Mouse (Mus musculus): ENCODE data around the gene Nudt7. TPM values are rescaled to one million over a fixed set of nuclear protein-coding genes. Genes with fewer than 3 reads are reported as not detected.
A peak's percentile ranks its signal among the peaks of the same experiment; 100 is the strongest.

The Nudt7 gene
- polyA plus RNA-seq (2014; fragmentation: Nextera tagmentation; extraction: Ambion mirVana), result 11.0 and 11.9 TPM in 2 replicates

- H3K4me1 ChIP-seq (ENCODE audit: control insufficient read depth, insufficient read depth, low read length), result 0 out of 2 replicates have a peak, but pooled peaks cover 6% of the 10 kb centered on the region
- DNase-seq (ENCODE audit: low spot score) (peak; percentile 88), ATAC-seq (ENCODE audit: insufficient read depth, low FRiP score, low TSS enrichment) (peak; percentile 93)
- peak within 1 kb of the TSS; percentile 37 for H3K4me3 ChIP-seq (ENCODE audit: low read depth, low read length)
- WGBS, result 3% methylated on average over 23 of the region's 23 CpGs
- no peak within 1 kb of the TSS for H3K27ac ChIP-seq (ENCODE audit: low read depth, low read length)
- peak within 1 kb of the TSS; percentile 74 for H3K4me2 ChIP-seq (ENCODE audit: low read depth)
- no peaks in the 10 kb centered on the region for H3K27me3 ChIP-seq (ENCODE audit: control insufficient read depth, insufficient read depth, low read length)
- no peaks in the 10 kb centered on the region for H3K9me3 ChIP-seq (ENCODE audit: control insufficient read depth, low read length)
- H3K36me3 ChIP-seq (ENCODE audit: control insufficient read depth, insufficient read depth, low read length), result no peaks in the 10 kb centered on the region
- H3K9ac ChIP-seq (ENCODE audit: low read length), result peak within 1 kb of the TSS; percentile 51
Observed at GRCm38 (mm10) chr8:114133510-114134362, at the start of gene Nudt7. TSS of gene Nudt7 (plus strand) at chr8:114133557.

- H3K9me3 ChIP-seq (ENCODE audit: control insufficient read depth, low read length), result no peaks in the 10 kb centered on the region
- DNase-seq (ENCODE audit: low spot score), result no peak
- no peaks in the 10 kb centered on the region for H3K4me1 ChIP-seq (ENCODE audit: control insufficient read depth, insufficient read depth, low read length)
- H3K4me2 ChIP-seq (ENCODE audit: low read depth), result no peak overlapping the region
- no peaks in the 10 kb centered on the region for H3K27me3 ChIP-seq (ENCODE audit: control insufficient read depth, insufficient read depth, low read length)
- no peak overlapping the region for H3K9ac ChIP-seq (ENCODE audit: low read length)
- no peak for ATAC-seq (ENCODE audit: insufficient read depth, low FRiP score, low TSS enrichment)
- WGBS, result 86% methylated on average over 4 of the region's 4 CpGs
- no peak overlapping the region for H3K4me3 ChIP-seq (ENCODE audit: low read depth, low read length)
- no peaks in the 10 kb centered on the region for H3K36me3 ChIP-seq (ENCODE audit: control insufficient read depth, insufficient read depth, low read length)
- H3K27ac ChIP-seq (ENCODE audit: low read depth, low read length), result no peak overlapping the region
Observed at GRCm38 (mm10) chr8:114087932-114088331, 45.4 kb upstream of the Nudt7 start.

DNA sequence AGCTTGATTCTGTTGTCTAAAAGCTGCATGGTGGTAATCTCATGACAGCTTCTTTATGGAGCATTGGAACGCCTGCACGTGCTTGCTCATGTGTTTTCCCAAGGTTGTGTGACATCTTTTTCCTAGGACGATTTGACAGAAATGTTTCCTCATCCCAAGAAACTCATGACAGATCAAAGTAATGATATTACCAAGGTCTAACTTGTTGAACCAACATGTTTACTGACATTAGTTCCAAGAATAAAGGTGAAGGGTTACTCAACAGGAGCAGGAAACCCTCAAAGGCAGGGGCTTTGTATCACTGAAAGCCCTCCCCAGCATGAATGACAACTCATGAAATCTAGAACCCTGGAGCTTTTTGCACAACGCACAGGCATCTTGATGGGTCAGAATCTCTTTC, 42.6 kb upstream of the Nudt7 start:
- Histone ChIP-seq H3K27ac (ENCODE audit: low read depth, low read length) (no peak overlapping the region), H3K4me3 (ENCODE audit: low read depth, low read length) (no peak overlapping the region)
- WGBS, result 91% methylated on average over 4 of the region's 4 CpGs

GRCm38 (mm10) chr8:114093321-114093720, 40.0 kb upstream of the Nudt7 start:
- H3K4me2 ChIP-seq (ENCODE audit: low read depth), result no peak overlapping the region
- no peaks in the 10 kb centered on the region for H3K4me1 ChIP-seq (ENCODE audit: control insufficient read depth, insufficient read depth, low read length)
- whole genome bisulfite sequencing, result 88% methylated on average over 3 of the region's 3 CpGs
- no peak for ATAC-seq (ENCODE audit: insufficient read depth, low FRiP score, low TSS enrichment)
- no peaks in the 10 kb centered on the region for H3K27me3 ChIP-seq (ENCODE audit: control insufficient read depth, insufficient read depth, low read length)
- H3K27ac ChIP-seq (ENCODE audit: low read depth, low read length), result no peak overlapping the region
- H3K36me3 ChIP-seq (ENCODE audit: control insufficient read depth, insufficient read depth, low read length), result no peaks in the 10 kb centered on the region
- H3K9ac ChIP-seq (ENCODE audit: low read length), result no peak overlapping the region
- no peak overlapping the region for H3K4me3 ChIP-seq (ENCODE audit: low read depth, low read length)
- no peaks in the 10 kb centered on the region for H3K9me3 ChIP-seq (ENCODE audit: control insufficient read depth, low read length)
- no peak for DNase-seq (ENCODE audit: low spot score)

More for the DNA sequence above, 42.6 kb upstream of the Nudt7 start:
- H3K36me3 ChIP-seq (ENCODE audit: control insufficient read depth, insufficient read depth, low read length), result no peaks in the 10 kb centered on the region
- no peaks in the 10 kb centered on the region for H3K4me1 ChIP-seq (ENCODE audit: control insufficient read depth, insufficient read depth, low read length)
- no peaks in the 10 kb centered on the region for H3K27me3 ChIP-seq (ENCODE audit: control insufficient read depth, insufficient read depth, low read length)
- H3K9me3 ChIP-seq (ENCODE audit: control insufficient read depth, low read length), result no peaks in the 10 kb centered on the region
- H3K9ac ChIP-seq (ENCODE audit: low read length), result no peak overlapping the region
- no peak for ATAC-seq (ENCODE audit: insufficient read depth, low FRiP score, low TSS enrichment)
- H3K4me2 ChIP-seq (ENCODE audit: low read depth), result no peak overlapping the region
- DNase-seq (ENCODE audit: low spot score), result no peak

DNA sequence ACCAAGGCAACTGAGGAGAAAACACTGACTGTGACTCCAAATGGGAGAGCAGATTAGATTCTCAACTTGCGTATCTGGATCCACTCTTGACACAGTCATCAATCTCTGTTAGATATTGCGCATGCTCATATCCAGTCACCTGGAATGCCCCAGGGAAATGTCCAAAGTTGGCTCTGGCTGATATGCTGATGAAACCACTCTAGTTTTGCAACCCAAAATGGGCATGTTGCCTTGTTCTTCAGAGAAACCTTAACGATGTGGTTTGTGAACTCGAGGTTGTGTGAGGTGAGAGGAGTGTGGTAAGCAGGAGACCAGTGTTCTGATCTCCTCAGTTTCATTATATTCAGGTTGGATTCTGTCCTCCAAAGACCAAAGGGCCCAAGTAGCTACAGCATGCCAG, 38.8 kb upstream of the Nudt7 start:
- Histone ChIP-seq H3K36me3 (ENCODE audit: control insufficient read depth, insufficient read depth, low read length) (no peaks in the 10 kb centered on the region), H3K9ac (ENCODE audit: low read length) (no peak overlapping the region), H3K9me3 (ENCODE audit: control insufficient read depth, low read length) (no peaks in the 10 kb centered on the region), H3K4me3 (ENCODE audit: low read depth, low read length) (no peak overlapping the region), H3K27me3 (ENCODE audit: control insufficient read depth, insufficient read depth, low read length) (no peaks in the 10 kb centered on the region), H3K27ac (ENCODE audit: low read depth, low read length) (no peak overlapping the region), H3K4me2 (ENCODE audit: low read depth) (no peak overlapping the region), H3K4me1 (ENCODE audit: control insufficient read depth, insufficient read depth, low read length) (no peaks in the 10 kb centered on the region)
- ATAC-seq (ENCODE audit: insufficient read depth, low FRiP score, low TSS enrichment) (no peak), DNase-seq (ENCODE audit: low spot score) (no peak)
- 91% methylated on average over 4 of the region's 4 CpGs for WGBS

DNA sequence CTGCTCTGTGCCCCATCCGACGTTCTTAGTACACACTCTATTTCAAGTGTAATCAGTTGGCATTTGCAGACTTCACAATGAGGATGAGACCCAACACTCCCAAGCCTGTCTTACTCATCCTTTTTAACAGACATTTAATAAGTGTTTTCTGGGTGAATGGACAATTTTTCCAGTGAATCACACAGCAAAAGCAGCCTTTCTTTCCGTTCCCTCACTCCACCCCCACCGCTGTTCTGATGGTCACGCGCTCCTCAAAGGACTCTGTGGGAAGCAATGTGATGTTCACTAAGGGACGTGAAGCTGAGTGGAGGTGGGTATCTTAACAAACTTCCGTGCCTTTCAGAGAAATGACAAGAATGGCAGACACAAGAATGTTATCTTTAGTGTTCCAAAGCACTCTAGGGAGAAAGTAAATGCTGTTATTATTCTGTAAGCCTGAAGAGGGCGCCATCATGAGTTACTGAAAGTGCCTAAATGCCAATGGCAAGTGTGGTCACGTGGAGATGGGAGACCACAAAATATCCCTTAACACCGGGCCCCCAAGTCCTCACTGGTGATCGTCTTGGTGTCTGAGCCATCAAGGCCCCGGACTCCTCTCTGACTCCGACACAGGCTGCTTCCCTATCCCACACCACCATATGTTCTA, 32.7 kb upstream of the Nudt7 start:
- Histone ChIP-seq H3K27me3 (ENCODE audit: control insufficient read depth, insufficient read depth, low read length) (no peaks in the 10 kb centered on the region), H3K4me2 (ENCODE audit: low read depth) (no peak overlapping the region), H3K4me3 (ENCODE audit: low read depth, low read length) (no peak overlapping the region), H3K9me3 (ENCODE audit: control insufficient read depth, low read length) (no peaks in the 10 kb centered on the region), H3K36me3 (ENCODE audit: control insufficient read depth, insufficient read depth, low read length) (no peaks in the 10 kb centered on the region), H3K27ac (ENCODE audit: low read depth, low read length) (no peak overlapping the region), H3K9ac (ENCODE audit: low read length) (no peak overlapping the region), H3K4me1 (ENCODE audit: control insufficient read depth, insufficient read depth, low read length) (no peaks in the 10 kb centered on the region)
- 65% methylated on average over 14 of the region's 14 CpGs for WGBS
- ATAC-seq (ENCODE audit: insufficient read depth, low FRiP score, low TSS enrichment), result no peak
- no peak for DNase-seq (ENCODE audit: low spot score)

- H3K27ac ChIP-seq (ENCODE audit: low read depth, low read length), result no peak overlapping the region
- no peaks in the 10 kb centered on the region for H3K36me3 ChIP-seq (ENCODE audit: control insufficient read depth, insufficient read depth, low read length)
- no peak overlapping the region for H3K4me3 ChIP-seq (ENCODE audit: low read depth, low read length)
- H3K9ac ChIP-seq (ENCODE audit: low read length), result no peak overlapping the region
- WGBS, result 73% methylated on average over 7 of the region's 7 CpGs
- no peaks in the 10 kb centered on the region for H3K9me3 ChIP-seq (ENCODE audit: control insufficient read depth, low read length)
- ATAC-seq (ENCODE audit: insufficient read depth, low FRiP score, low TSS enrichment) (no peak), DNase-seq (ENCODE audit: low spot score) (no peak)
- no peak overlapping the region for H3K4me2 ChIP-seq (ENCODE audit: low read depth)
- H3K4me1 ChIP-seq (ENCODE audit: control insufficient read depth, insufficient read depth, low read length), result no peaks in the 10 kb centered on the region
- H3K27me3 ChIP-seq (ENCODE audit: control insufficient read depth, insufficient read depth, low read length), result no peaks in the 10 kb centered on the region
Observed at GRCm38 (mm10) chr8:114103401-114103800, 30.0 kb upstream of the Nudt7 start.

DNA sequence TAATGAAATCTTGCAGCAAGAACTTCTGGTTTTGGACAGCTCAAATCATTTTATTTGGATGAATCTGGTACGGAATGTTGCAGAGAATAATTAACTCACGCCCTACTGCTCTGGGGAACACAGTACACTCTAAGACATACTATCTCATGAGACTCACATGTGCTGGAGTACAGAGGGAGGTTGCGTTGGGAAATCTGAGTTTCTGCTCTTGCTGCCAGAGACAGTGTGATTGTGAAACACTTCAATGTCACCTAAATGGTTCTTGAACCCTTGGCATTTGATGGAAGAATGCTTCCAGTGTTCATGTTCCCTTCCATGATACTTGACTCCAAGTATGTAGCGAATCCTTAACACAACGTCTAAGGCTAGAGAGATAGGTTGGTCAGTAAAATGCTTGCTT, 27.4 kb upstream of the Nudt7 start:
- no peak overlapping the region for H3K27ac ChIP-seq (ENCODE audit: low read depth, low read length)
- H3K9me3 ChIP-seq (ENCODE audit: control insufficient read depth, low read length), result no peaks in the 10 kb centered on the region
- ATAC-seq (ENCODE audit: insufficient read depth, low FRiP score, low TSS enrichment) (no peak), DNase-seq (ENCODE audit: low spot score) (no peak)
- WGBS, result 89% methylated on average over 5 of the region's 5 CpGs
- H3K9ac ChIP-seq (ENCODE audit: low read length), result no peak overlapping the region
- H3K4me2 ChIP-seq (ENCODE audit: low read depth), result no peak overlapping the region
- no peaks in the 10 kb centered on the region for H3K36me3 ChIP-seq (ENCODE audit: control insufficient read depth, insufficient read depth, low read length)
- H3K4me3 ChIP-seq (ENCODE audit: low read depth, low read length), result no peak overlapping the region
- no peaks in the 10 kb centered on the region for H3K4me1 ChIP-seq (ENCODE audit: control insufficient read depth, insufficient read depth, low read length)
- no peaks in the 10 kb centered on the region for H3K27me3 ChIP-seq (ENCODE audit: control insufficient read depth, insufficient read depth, low read length)

Data from neural tube, embryonic 11.5 days (tissue).